Mouse (Mus musculus): ENCODE data around the gene Samhd1. TPM values are rescaled to one million over a fixed set of nuclear protein-coding genes. Genes with fewer than 3 reads are reported as not detected.

The Samhd1 gene
- polyA plus RNA-seq, 1 experiment, result 57.1 TPM

DNA sequence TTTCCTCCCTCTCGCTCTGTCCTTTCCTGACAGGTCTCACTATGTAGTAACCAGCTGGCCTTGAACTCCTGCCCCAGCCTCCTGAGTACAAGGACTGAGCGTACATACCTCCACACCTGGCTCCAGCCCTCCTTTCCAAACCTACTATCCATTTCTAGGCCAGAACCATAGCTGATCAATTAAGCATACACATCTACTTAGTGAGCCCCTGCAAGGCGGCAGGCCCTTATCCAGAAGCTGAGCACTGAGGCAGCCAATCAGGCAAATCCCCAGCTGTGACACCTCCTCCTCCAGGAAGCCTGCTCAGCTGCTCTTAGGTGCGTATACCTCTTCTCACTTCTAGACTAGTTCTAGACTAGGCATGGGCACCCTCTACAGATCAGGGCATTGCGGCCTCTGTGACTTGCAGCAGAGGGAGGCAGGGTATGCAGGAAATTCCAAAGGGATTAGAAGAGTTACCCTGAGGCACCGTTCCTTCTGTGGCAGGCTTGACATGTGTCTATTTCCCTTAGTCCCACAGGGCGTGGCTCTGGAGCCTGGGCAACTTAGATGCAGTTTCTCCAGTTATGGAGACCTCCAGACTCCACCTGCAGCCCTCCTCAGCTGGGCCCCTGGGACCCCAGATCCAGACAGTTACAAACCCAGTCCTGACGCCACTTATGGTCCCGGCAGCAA lies 62.6 kb downstream of the Samhd1 start:
- WGBS, result 94% methylated on average over 9 of the region's 9 CpGs
- DNase-seq, result no peak
- no peak for TF ChIP-seq POLR2A (IDR thresholded peaks at IDR 0.05; ENCODE audit: control insufficient read depth, extremely low read depth, insufficient read depth, low read length, poor library complexity)
- TF ChIP-seq CTCF (IDR thresholded peaks at IDR 0.05; ENCODE audit: borderline replicate concordance, control insufficient read depth, extremely low read depth, insufficient read depth, low read length, poor library complexity), result no peak
- Histone ChIP-seq H3K27me3 (ENCODE audit: control insufficient read depth, insufficient read depth, low read length) (peaks cover 1% of the 10 kb centered on the region; the same call in 1 of the 2 replicates), H3K36me3 (ENCODE audit: control insufficient read depth, insufficient read depth, low read length) (no peaks in the 10 kb centered on the region), H3K27ac (ENCODE audit: control insufficient read depth, insufficient read depth, low read length) (no peak overlapping the region), H3K4me3 (ENCODE audit: control insufficient read depth, insufficient read depth, low read length) (no peak overlapping the region), H3K4me1 (replicated peaks; ENCODE audit: control insufficient read depth, insufficient read depth, low read length) (peaks cover 6% of the 10 kb centered on the region)

DNA sequence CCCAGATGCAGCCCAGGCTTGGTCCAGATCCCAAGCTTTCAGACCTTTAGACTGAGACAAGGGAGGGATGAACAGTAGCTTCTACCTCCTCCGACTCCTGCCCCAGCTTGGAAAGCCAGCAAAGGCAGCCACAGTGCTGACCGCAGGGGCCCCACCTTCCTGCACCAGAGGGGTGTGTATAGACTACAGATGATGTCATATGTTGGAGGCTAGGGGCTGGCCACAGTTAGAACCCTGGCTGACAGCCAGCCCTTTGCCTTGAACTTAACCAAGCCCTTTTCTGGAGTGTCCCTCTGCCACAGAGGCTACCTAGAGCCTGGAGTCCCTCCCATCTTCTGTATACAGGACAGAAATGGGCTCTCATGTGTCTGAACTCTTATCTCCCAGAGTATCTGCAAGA lies 63.5 kb downstream of the Samhd1 start:
- no peak overlapping the region for H3K27ac ChIP-seq (ENCODE audit: control insufficient read depth, insufficient read depth, low read length)
- DNase-seq, result peak; percentile 17
- H3K4me1 ChIP-seq (replicated peaks; ENCODE audit: control insufficient read depth, insufficient read depth, low read length), result peaks cover 6% of the 10 kb centered on the region
- H3K27me3 ChIP-seq (ENCODE audit: control insufficient read depth, insufficient read depth, low read length), result no peaks in the 10 kb centered on the region; the same call in 1 of the 2 replicates
- 18% methylated on average over 2 of the region's 2 CpGs for WGBS
- TF ChIP-seq POLR2A (IDR thresholded peaks at IDR 0.05; ENCODE audit: control insufficient read depth, extremely low read depth, insufficient read depth, low read length, poor library complexity) (no peak), CTCF (IDR thresholded peaks at IDR 0.05; ENCODE audit: borderline replicate concordance, control insufficient read depth, extremely low read depth, insufficient read depth, low read length, poor library complexity) (no peak)
- no peak overlapping the region for H3K4me3 ChIP-seq (ENCODE audit: control insufficient read depth, insufficient read depth, low read length)
- H3K36me3 ChIP-seq (ENCODE audit: control insufficient read depth, insufficient read depth, low read length), result no peaks in the 10 kb centered on the region

DNA sequence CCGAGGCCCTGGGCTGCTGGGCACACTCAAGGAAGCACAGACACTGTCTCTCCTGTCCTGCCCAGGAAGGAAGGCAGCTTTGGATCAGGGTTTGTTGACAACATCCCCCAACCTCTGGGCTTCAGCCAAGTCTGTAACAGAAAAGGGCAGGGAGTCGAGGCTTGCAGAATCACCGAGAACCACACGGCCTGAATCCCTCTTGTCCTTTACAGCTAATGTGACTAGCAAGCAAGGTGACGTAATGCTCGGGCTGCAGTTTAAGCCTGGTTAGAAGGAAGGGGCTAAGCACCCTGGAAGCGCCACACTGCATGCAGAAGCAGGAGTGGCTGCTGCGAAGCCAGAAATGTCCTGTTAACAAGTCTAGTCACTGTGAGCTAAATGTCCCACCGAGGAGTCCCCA lies 64.7 kb downstream of the Samhd1 start:
- Histone ChIP-seq H3K36me3 (ENCODE audit: control insufficient read depth, insufficient read depth, low read length) (no peaks in the 10 kb centered on the region), H3K27ac (ENCODE audit: control insufficient read depth, insufficient read depth, low read length) (no peak overlapping the region), H3K4me1 (replicated peaks; ENCODE audit: control insufficient read depth, insufficient read depth, low read length) (peaks cover 6% of the 10 kb centered on the region), H3K4me3 (ENCODE audit: control insufficient read depth, insufficient read depth, low read length) (no peak overlapping the region), H3K27me3 (ENCODE audit: control insufficient read depth, insufficient read depth, low read length) (no peaks in the 10 kb centered on the region; the same call in 1 of the 2 replicates)
- 35% methylated on average over 9 of the region's 9 CpGs for WGBS
- no peak for DNase-seq
- TF ChIP-seq POLR2A (IDR thresholded peaks at IDR 0.05; ENCODE audit: control insufficient read depth, extremely low read depth, insufficient read depth, low read length, poor library complexity), result no peak
- TF ChIP-seq CTCF (IDR thresholded peaks at IDR 0.05; ENCODE audit: borderline replicate concordance, control insufficient read depth, extremely low read depth, insufficient read depth, low read length, poor library complexity), result no peak

DNA sequence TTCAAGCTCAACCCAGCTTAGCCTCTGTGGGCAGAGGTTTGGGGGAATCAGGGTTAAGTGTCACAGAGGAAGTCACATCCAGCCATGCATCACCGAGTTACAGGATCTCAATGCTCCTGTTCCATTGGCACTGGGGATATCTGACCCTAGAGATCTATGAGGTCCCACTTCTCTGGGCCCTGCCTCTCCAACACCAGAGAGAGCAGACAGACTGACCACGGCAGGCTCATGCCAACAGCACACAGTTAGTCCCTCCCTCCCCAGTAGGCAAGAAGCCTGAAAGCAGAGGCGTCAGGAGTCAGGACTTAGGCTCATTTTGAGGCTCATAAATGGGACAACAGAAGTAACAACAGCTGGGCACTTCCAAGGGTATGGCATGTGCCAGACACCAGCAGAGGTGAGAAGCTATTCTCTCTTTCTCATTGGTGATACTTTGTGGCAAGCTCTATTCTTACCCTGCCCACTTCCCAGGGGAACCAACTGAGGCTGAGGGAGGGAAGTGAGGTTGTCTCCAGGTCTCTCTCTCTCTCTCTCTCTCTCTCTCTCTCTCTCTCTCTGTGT lies 65.2 kb downstream of the Samhd1 start:
- no peak for DNase-seq
- Histone ChIP-seq H3K4me1 (replicated peaks; ENCODE audit: control insufficient read depth, insufficient read depth, low read length) (peaks cover 6% of the 10 kb centered on the region), H3K4me3 (ENCODE audit: control insufficient read depth, insufficient read depth, low read length) (no peak overlapping the region), H3K36me3 (ENCODE audit: control insufficient read depth, insufficient read depth, low read length) (no peaks in the 10 kb centered on the region), H3K27ac (ENCODE audit: control insufficient read depth, insufficient read depth, low read length) (no peak overlapping the region), H3K27me3 (ENCODE audit: control insufficient read depth, insufficient read depth, low read length) (no peaks in the 10 kb centered on the region; the same call in 1 of the 2 replicates)
- WGBS, result 35% methylated on average over 3 of the region's 3 CpGs
- TF ChIP-seq POLR2A (IDR thresholded peaks at IDR 0.05; ENCODE audit: control insufficient read depth, extremely low read depth, insufficient read depth, low read length, poor library complexity) (no peak), CTCF (IDR thresholded peaks at IDR 0.05; ENCODE audit: borderline replicate concordance, control insufficient read depth, extremely low read depth, insufficient read depth, low read length, poor library complexity) (no peak)

DNA sequence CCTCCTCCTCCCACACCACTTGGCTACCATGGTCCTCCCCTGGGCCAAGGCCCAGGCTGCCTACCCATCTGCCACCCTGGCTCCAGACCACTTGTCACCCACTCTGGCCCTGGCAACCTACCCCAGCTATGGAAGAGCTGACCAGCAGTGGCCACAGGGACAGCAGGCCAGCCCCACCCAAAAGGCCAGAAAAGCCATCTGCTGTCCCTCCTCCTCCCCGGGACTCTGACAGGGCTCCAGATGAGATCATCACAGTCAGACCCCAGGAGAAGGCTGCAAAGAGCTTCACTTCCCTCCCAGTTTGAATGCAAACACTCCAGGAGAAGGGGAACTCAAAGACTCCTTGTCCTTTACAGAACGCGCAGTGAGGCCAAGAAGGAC lies 65.7 kb downstream of the Samhd1 start:
- Histone ChIP-seq H3K27me3 (ENCODE audit: control insufficient read depth, insufficient read depth, low read length) (no peaks in the 10 kb centered on the region; the same call in 1 of the 2 replicates), H3K36me3 (ENCODE audit: control insufficient read depth, insufficient read depth, low read length) (no peaks in the 10 kb centered on the region), H3K4me3 (ENCODE audit: control insufficient read depth, insufficient read depth, low read length) (no peak overlapping the region), H3K4me1 (replicated peaks; ENCODE audit: control insufficient read depth, insufficient read depth, low read length) (peaks cover 6% of the 10 kb centered on the region), H3K27ac (ENCODE audit: control insufficient read depth, insufficient read depth, low read length) (no peak overlapping the region)
- DNase-seq, result no peak
- TF ChIP-seq CTCF (IDR thresholded peaks at IDR 0.05; ENCODE audit: borderline replicate concordance, control insufficient read depth, extremely low read depth, insufficient read depth, low read length, poor library complexity), result no peak
- 48% methylated on average over 3 of the region's 3 CpGs for WGBS

DNA sequence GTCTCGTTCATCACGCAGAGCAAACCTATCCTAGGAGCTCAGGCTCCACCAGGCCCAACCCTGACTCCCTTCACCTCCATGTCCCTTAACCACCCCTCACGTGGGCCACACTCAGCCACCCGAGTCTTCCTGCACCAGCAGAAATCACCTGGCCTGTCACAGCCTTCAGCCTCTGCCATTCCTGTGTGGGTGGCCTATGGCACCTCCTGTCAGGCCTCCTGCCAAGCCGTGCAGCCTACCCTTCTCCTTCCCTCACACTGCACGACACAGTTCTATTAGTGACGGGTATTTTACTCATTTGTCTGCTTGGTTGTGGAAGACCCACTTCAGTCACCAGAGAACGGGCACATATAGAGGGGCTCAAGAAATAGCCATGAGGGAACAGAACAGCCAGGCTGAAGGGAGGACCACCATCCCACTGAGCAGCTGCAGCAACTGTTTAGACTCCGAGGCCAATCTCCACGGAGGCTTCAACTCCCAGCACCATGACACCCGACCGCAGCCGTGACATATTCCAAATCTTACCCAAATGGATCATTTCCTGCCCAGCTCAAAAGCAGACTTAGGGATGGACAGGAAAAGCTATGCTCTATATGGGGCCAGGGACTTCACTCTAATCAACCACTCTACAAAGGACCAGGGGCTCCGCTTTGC lies 66.2 kb downstream of the Samhd1 start:
- 89% methylated on average over 14 of the region's 14 CpGs for WGBS
- no peaks in the 10 kb centered on the region for H3K36me3 ChIP-seq (ENCODE audit: control insufficient read depth, insufficient read depth, low read length)
- no peak for TF ChIP-seq POLR2A (IDR thresholded peaks at IDR 0.05; ENCODE audit: control insufficient read depth, extremely low read depth, insufficient read depth, low read length, poor library complexity)
- no peak for TF ChIP-seq CTCF (IDR thresholded peaks at IDR 0.05; ENCODE audit: borderline replicate concordance, control insufficient read depth, extremely low read depth, insufficient read depth, low read length, poor library complexity)
- no peak for DNase-seq
- H3K4me1 ChIP-seq (replicated peaks; ENCODE audit: control insufficient read depth, insufficient read depth, low read length), result peaks cover 9% of the 10 kb centered on the region
- no peak overlapping the region for H3K4me3 ChIP-seq (ENCODE audit: control insufficient read depth, insufficient read depth, low read length)
- no peak overlapping the region for H3K27ac ChIP-seq (ENCODE audit: control insufficient read depth, insufficient read depth, low read length)
- H3K27me3 ChIP-seq (ENCODE audit: control insufficient read depth, insufficient read depth, low read length), result no peaks in the 10 kb centered on the region; the same call in 1 of the 2 replicates

All from thymus, adult 2 months (tissue).